Mouse (Mus musculus) MEL (cell line): ENCODE data around the gene Ablim2. TPM values are rescaled to one million over a fixed set of nuclear protein-coding genes. Genes with fewer than 3 reads are reported as not detected.

ENCODE experiments used
- DNase-seq: peaks from one replicate; pipeline ENCODE4 v3.0.0; 2011; ENCODE audit warnings: low read depth, low spot score
- H3K27ac ChIP-seq: 2 replicates; pipeline ENCODE4 v1.5.1; 2012; ENCODE audit warnings: low read depth, mild to moderate bottlenecking, control low read depth, low read length, moderate library complexity; ENCODE audit not compliant: control insufficient read depth
- H3K27me3 ChIP-seq, 2 experiments: fragments of 150-350 bp in 1 of 2; sonication (generic) in 1 of 2; 2 replicates each; pipeline ENCODE4 v1.6.1; 2012; ENCODE audit warnings: low read length in 2 of 2, mild to moderate bottlenecking in 2 of 2, improper control_type of control experiment in 1 of 2, moderate library complexity in 1 of 2; ENCODE audit not compliant: insufficient read depth in 2 of 2, control insufficient read depth in 1 of 2
- H3K36me3 ChIP-seq, 2 experiments: 2 replicates each; pipeline ENCODE4 v1.6.1; 2012 to 2014; ENCODE audit warnings: low read length in 2 of 2, improper control_type of control experiment in 1 of 2, inconsistent platforms in 1 of 2, mild to moderate bottlenecking in 1 of 2; ENCODE audit not compliant: insufficient read depth in 2 of 2, control insufficient read depth in 1 of 2
- H3K4me1 ChIP-seq, 2 experiments: fragments of 150-350 bp in 1 of 2; sonication (generic) in 1 of 2; 2 replicates each; pipeline ENCODE4 v1.6.1; 2012; ENCODE audit warnings: low read length in 2 of 2, improper control_type of control experiment in 1 of 2, mild to moderate bottlenecking in 1 of 2; ENCODE audit not compliant: insufficient read depth in 2 of 2, control insufficient read depth in 1 of 2
- H3K4me3 ChIP-seq, 2 experiments: fragments of 150-350 bp in 1 of 2; sonication (generic) in 1 of 2; 2 replicates each; pipeline ENCODE4 v1.5.1; 2012; ENCODE audit warnings: low read depth in 2 of 2, low read length in 2 of 2, mild to moderate bottlenecking in 2 of 2, moderate library complexity in 2 of 2, control low read depth in 1 of 2, improper control_type of control experiment in 1 of 2; ENCODE audit not compliant: control insufficient read depth in 1 of 2, insufficient read depth in 1 of 2
- H3K79me2 ChIP-seq: 2 replicates; pipeline ENCODE4 v1.6.1; 2012; ENCODE audit warnings: mild to moderate bottlenecking, low read length, moderate library complexity; ENCODE audit not compliant: control insufficient read depth, poor library complexity, insufficient read depth
- H3K9ac ChIP-seq: 2 replicates; pipeline ENCODE4 v1.6.1; 2012; ENCODE audit warnings: low read depth, mild to moderate bottlenecking, control low read depth, low read length, moderate library complexity; ENCODE audit not compliant: control insufficient read depth, poor library complexity, severe bottlenecking
- H3K9me3 ChIP-seq: fragments of 150-350 bp; sonication (generic); replicated peaks from 2 replicates; pipeline ENCODE4 v1.6.1; 2012; ENCODE audit warnings: mild to moderate bottlenecking, low read length, improper control_type of control experiment, moderate library complexity; ENCODE audit not compliant: insufficient read depth
- CHD2 ChIP-seq: IDR thresholded peaks from 2 replicates; pipeline ENCODE4 v1.6.1; 2011; ENCODE audit warnings: low read length, improper control_type of control experiment
- CTCF ChIP-seq, 3 experiments: IDR thresholded peaks in 2 of 3; conservative IDR thresholded peaks in 1 of 3; 2 replicates each; pipeline ENCODE4 v1.5.1; 2011 to 2012; ENCODE audit warnings: low read length in 3 of 3, low read depth in 2 of 3, mild to moderate bottlenecking in 2 of 3, improper control_type of control experiment in 1 of 3, inconsistent platforms in 1 of 3, mixed read lengths in 1 of 3, moderate library complexity in 1 of 3; ENCODE audit not compliant: control insufficient read depth in 1 of 3, insufficient read depth in 1 of 3, poor library complexity in 1 of 3, severe bottlenecking in 1 of 3
- ELF1 ChIP-seq: IDR thresholded peaks from 2 replicates; pipeline ENCODE4 v1.6.1; 2014; ENCODE audit warnings: low read depth, mild to moderate bottlenecking, inconsistent platforms, low read length, improper control_type of control experiment, moderate library complexity
- GABPA ChIP-seq: IDR thresholded peaks from 2 replicates; pipeline ENCODE4 v1.6.1; 2012; ENCODE audit warnings: low read depth, mild to moderate bottlenecking, inconsistent platforms, low read length, improper control_type of control experiment, moderate library complexity
- GATA1 ChIP-seq: IDR thresholded peaks from 2 replicates; pipeline ENCODE4 v1.6.1; 2011; ENCODE audit warnings: low read depth, low read length, improper control_type of control experiment
- MAFK ChIP-seq: IDR thresholded peaks from 2 replicates; pipeline ENCODE4 v1.6.1; 2011; ENCODE audit warnings: low read depth, mild to moderate bottlenecking, low read length, improper control_type of control experiment, borderline replicate concordance
- MAZ ChIP-seq: IDR thresholded peaks from 2 replicates; pipeline ENCODE4 v1.6.1; 2012; ENCODE audit warnings: low read depth, mild to moderate bottlenecking, inconsistent platforms, low read length, improper control_type of control experiment
- POLR2AphosphoS2 ChIP-seq: IDR thresholded peaks from 2 replicates; pipeline ENCODE4 v1.6.1; 2011; ENCODE audit warnings: low read length, improper control_type of control experiment
- RAD21 ChIP-seq: IDR thresholded peaks from 2 replicates; pipeline ENCODE4 v1.6.1; 2011; ENCODE audit warnings: mild to moderate bottlenecking, low read depth, low read length, improper control_type of control experiment
- SMC3 ChIP-seq: IDR thresholded peaks from 2 replicates; pipeline ENCODE4 v1.6.1; 2011; ENCODE audit warnings: low read depth, low read length, improper control_type of control experiment
- ZNF384 ChIP-seq: IDR thresholded peaks from 2 replicates; pipeline ENCODE4 v1.6.1; 2012; ENCODE audit warnings: low read depth, mild to moderate bottlenecking, inconsistent platforms, low read length, improper control_type of control experiment
- polyA plus RNA-seq, 2 experiments: library from polyadenylated mRNA; stranded (reverse) in 1 of 2; unstranded in 1 of 2; fragments of >175 nt in 1 of 2; fragments of >200 nt in 1 of 2; gene quantifications; 2 replicates each; pipeline versions ENCODE4 v1.2.1 to v1.2.4; 2012; ENCODE audit warnings: low replicate concordance in 2 of 2, low read depth in 1 of 2; ENCODE audit not compliant: insufficient read length in 2 of 2, insufficient read depth in 1 of 2, missing spikeins in 1 of 2
- total RNA-seq: library from RNA; depleted of rRNA; stranded (reverse); fragments of 300-350 nt; gene quantifications from 2 replicates; pipeline ENCODE4 v1.2.3, GENCODE M21; 2012

The Ablim2 gene
- total and polyA plus RNA-seq, 3 experiments, result not detected

GRCm38 (mm10) chr5:35794942-35795341 lies 37.3 kb downstream of the Ablim2 start:
- no peaks in the 10 kb centered on the region for H3K9me3 ChIP-seq
- no peak for DNase-seq
- no peak overlapping the region for H3K4me3 ChIP-seq
- TF ChIP-seq MAFK, result no peak
- no peak for TF ChIP-seq POLR2AphosphoS2
- H3K27ac ChIP-seq, result no peak overlapping the region
- H3K27me3 ChIP-seq, result no peaks in the 10 kb centered on the region
- no peak overlapping the region for H3K9ac ChIP-seq
- H3K4me1 ChIP-seq, result no peaks in the 10 kb centered on the region
- no peaks in the 10 kb centered on the region for H3K36me3 ChIP-seq
- H3K79me2 ChIP-seq, result no peaks in the 10 kb centered on the region

GRCm38 (mm10) chr5:35795481-35796048 lies 37.9 kb downstream of the Ablim2 start:
- no peak overlapping the region for H3K4me3 ChIP-seq
- no peak overlapping the region for H3K9ac ChIP-seq
- H3K9me3 ChIP-seq, result no peaks in the 10 kb centered on the region
- TF ChIP-seq SMC3 (peak; percentile 36), ELF1 (no peak), ZNF384 (no peak), POLR2AphosphoS2 (no peak), RAD21 (peak; percentile 15), CTCF (IDR thresholded peaks at IDR 0.05 in 2 of 3, conservative IDR thresholded peaks at IDR 0.05 in 1 of 3; ENCODE audit: control insufficient read depth in 1 of 3, insufficient read depth in 1 of 3, low read depth in 2 of 3, low read length in 3 of 3, poor library complexity in 1 of 3, severe bottlenecking in 1 of 3) (peak; percentile 54 to 79 (median 77))
- H3K4me1 ChIP-seq, result no peaks in the 10 kb centered on the region
- H3K36me3 ChIP-seq, result no peaks in the 10 kb centered on the region
- no peaks in the 10 kb centered on the region for H3K79me2 ChIP-seq
- H3K27ac ChIP-seq, result no peak overlapping the region
- no peaks in the 10 kb centered on the region for H3K27me3 ChIP-seq
- peak; percentile 38 for DNase-seq

- H3K4me3 ChIP-seq, result no peak overlapping the region
- TF ChIP-seq MAZ, result no peak
- no peak for TF ChIP-seq GATA1
- no peak for TF ChIP-seq CHD2
- no peak for TF ChIP-seq GABPA
Observed at GRCm38 (mm10) chr5:35796136-35796535, 38.5 kb downstream of the Ablim2 start.

More at GRCm38 (mm10) chr5:35796136-35796535, 38.5 kb downstream of the Ablim2 start:
- Histone ChIP-seq H3K9me3 (no peaks in the 10 kb centered on the region), H3K36me3 (no peaks in the 10 kb centered on the region), H3K9ac (no peak overlapping the region), H3K27me3 (no peaks in the 10 kb centered on the region), H3K79me2 (no peaks in the 10 kb centered on the region), H3K27ac (no peak overlapping the region), H3K4me1 (no peaks in the 10 kb centered on the region)
- no peak for DNase-seq
